Mouse (Mus musculus) stomach, embryonic 16.5 days (tissue): Measurements from ENCODE around the gene Cyp46a1. TPM values are rescaled to one million over a fixed set of nuclear protein-coding genes. Genes with fewer than 3 reads are reported as not detected.

Experiments used
- ATAC-seq: fragments of 200-750 bp; cut with Nextera tagmentation; 2 replicates; pipeline ENCODE4 v1.8.0; 2017; ENCODE audit warnings: moderate number of reproducible peaks, moderate TSS enrichment; ENCODE audit not compliant: insufficient read depth, low FRiP score
- H3K27ac ChIP-seq: fragments of 300-500 bp; sonication (generic); 2 replicates; pipeline ENCODE4 v1.5.1; 2014; ENCODE audit warnings: low read length
- H3K27me3 ChIP-seq: fragments of 300-500 bp; sonication (generic); 2 replicates; pipeline ENCODE4 v1.6.1; 2014; ENCODE audit warnings: low read length, control low read depth, mixed read lengths; ENCODE audit not compliant: control insufficient read depth, insufficient read depth
- H3K36me3 ChIP-seq: fragments of 300-500 bp; sonication (generic); 2 replicates; pipeline ENCODE4 v1.6.1; 2014; ENCODE audit warnings: low read length; ENCODE audit not compliant: control insufficient read depth, insufficient read depth
- H3K4me1 ChIP-seq: fragments of 300-500 bp; sonication (generic); 2 replicates; pipeline ENCODE4 v1.6.1; 2014; ENCODE audit warnings: low read length, control low read depth, mixed read lengths; ENCODE audit not compliant: control insufficient read depth, insufficient read depth
- H3K4me2 ChIP-seq: fragments of 300-500 bp; sonication (generic); 2 replicates; pipeline ENCODE4 v1.6.1; 2014; ENCODE audit warnings: low read depth, low read length, mixed read lengths
- H3K4me3 ChIP-seq: fragments of 300-500 bp; sonication (generic); replicated peaks from 2 replicates; pipeline ENCODE4 v1.5.1; 2014; ENCODE audit warnings: mild to moderate bottlenecking, low read length
- H3K9ac ChIP-seq: fragments of 300-500 bp; sonication (generic); 2 replicates; pipeline ENCODE4 v1.6.1; 2014; ENCODE audit warnings: low read length
- H3K9me3 ChIP-seq: fragments of 300-500 bp; sonication (generic); replicated peaks from 2 replicates; pipeline ENCODE4 v1.6.1; 2016; ENCODE audit warnings: low read length, control low read depth; ENCODE audit not compliant: control insufficient read depth
- WGBS: fragments of 180-500 bp; shearing (Covaris S2); extraction: QIAGEN DNeasy Blood & Tissue Kit; methylation state at CpG from one replicate; pipeline ENCODE4 v1.1.7; 2014; 5-methylcytosine and 5-hydroxymethylcytosine counted together
- polyA plus RNA-seq: library from polyadenylated mRNA; unstranded; fragments of >200 nt; fragmentation: Nextera tagmentation; extraction: Ambion mirVana; gene quantifications from 2 replicates; pipeline ENCODE4 v1.2.1, GENCODE M21; 2015

Cyp46a1 gene
- 6.8 and 8.5 TPM in 2 replicates for polyA plus RNA-seq

DNA sequence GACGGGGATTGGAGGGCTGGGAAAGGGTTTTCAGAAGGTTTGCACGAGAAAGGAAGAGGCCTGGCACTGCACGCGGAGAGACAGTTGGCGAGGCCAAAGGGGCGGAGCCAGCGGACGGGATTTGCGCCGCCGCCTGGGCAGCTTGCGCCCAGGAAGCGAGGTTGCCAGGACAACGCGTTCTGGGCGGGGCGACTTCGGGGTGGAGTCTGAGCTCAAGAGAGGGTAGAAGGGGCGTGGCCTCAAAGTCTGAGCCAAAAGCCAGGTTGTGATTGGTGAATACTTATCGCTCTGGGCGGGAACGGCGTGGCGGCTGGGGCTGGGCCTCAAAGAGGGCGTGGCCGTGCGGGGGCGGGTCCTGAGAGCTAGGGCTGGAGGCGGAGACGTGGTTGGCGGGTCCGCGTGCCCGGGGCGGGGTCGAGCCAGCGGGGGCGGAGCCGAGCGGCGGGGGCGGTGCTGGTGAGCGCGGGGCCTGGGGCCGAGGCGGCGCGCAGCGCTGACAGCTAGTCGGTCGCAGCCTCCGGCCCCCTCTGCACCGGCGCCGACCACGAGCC lies at the start of gene Cyp46a1:
Cyp46a1 (plus strand) TSS at position 487 of the 551 bp plus-strand sequence.
- Histone ChIP-seq H3K9ac (peak within 1 kb of the TSS; percentile 72), H3K4me2 (peak within 1 kb of the TSS; percentile 99), H3K36me3 (no peaks in the 10 kb centered on the region), H3K4me3 (peak within 1 kb of the TSS; percentile 69), H3K27ac (peak within 1 kb of the TSS; percentile 80), H3K4me1 (peaks cover 12% of the 10 kb centered on the region), H3K27me3 (peaks cover 16% of the 10 kb centered on the region), H3K9me3 (no peaks in the 10 kb centered on the region)
- peak; percentile 97 for ATAC-seq
- under 1% methylated on average over 52 of the region's 56 CpGs for WGBS

DNA sequence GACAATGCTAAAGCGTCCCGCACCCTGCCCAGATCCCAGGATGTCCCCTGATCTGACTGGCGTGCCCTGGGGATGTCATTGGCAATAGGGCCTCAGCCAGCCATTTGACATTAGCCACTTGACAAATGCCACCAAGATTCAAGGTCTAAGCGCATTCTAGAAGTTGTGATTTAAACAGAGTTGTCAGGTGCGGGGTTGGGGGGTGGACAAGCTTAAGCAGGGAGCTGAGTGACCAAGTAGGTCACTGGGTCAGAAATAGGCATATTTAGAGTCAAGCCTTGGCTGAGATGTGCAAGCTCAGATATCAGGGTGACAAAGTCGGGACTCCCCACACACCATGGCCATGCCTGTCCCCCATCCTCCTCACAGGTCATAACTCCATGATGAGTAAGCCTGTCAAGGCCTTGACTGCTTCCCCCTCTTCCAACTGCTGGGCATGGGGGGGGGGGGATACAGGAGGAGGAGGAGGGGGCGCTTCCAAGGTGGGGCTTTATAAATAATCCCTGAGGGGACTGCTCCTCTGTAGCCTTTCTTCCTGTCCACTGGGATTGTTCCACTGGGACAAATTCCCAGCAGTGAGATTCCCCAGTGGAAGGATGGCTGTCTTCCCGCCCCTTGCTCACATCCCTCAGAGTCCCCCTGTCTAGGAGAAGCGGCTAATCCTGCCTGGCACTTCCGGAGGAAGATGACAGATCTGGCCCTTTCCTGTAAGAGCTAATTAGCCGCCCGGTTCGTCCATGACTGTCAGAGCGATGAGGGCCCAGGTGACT lies 49.5 kb upstream of the Cyp46a1 start:
- Histone ChIP-seq H3K4me2 (no peak overlapping the region), H3K36me3 (no peaks in the 10 kb centered on the region), H3K4me3 (no peak overlapping the region), H3K27ac (peak overlapping the region; percentile 40; the same call in 1 of the 2 replicates), H3K9me3 (no peaks in the 10 kb centered on the region), H3K4me1 (peaks cover 12% of the 10 kb centered on the region; the same call in 1 of the 2 replicates), H3K9ac (no peak overlapping the region), H3K27me3 (no peaks in the 10 kb centered on the region)
- 42% methylated on average over 14 of the region's 14 CpGs for WGBS
- ATAC-seq, result peak; percentile 2; the same call in 1 of the 2 replicates

DNA sequence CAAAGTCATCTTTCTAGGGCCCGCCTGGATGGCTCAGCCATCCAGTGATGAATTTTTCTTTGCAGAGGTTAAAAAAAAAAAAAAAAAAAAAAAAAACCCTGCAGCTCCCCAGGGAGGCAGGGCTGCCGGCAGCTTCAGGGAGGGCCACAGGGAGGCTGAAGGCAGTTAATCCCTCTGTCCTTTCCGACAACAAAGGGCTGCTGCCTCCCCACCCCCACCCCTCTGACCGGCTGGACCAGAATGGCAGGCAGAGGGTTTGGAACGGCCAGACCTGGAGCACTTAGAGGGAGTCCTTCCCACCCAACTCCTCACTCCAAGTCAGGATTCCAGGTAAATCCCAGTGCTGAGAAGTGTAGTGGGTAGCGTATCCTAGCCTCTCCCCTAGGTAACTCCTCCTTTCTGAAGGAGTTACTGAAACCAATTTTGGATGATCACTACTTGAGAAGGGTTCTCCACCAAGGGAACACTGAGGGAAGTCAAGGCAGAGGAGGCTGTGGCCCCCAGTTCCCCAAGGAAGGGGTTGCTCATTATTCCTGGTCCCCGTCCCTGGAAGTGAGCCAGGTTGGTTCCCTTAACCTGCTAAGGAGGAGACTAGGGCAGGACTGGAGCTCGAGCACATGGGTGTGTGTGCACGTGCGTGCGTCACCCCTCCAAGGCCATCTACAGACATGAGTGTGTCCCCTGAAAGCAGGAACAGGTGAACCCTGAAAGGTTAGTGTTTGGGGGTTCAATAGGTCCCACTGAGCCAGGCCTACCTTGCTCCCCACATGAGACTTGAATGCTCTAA lies 48.8 kb upstream of the Cyp46a1 start:
- H3K27me3 ChIP-seq, result no peaks in the 10 kb centered on the region
- H3K4me1 ChIP-seq, result peaks cover 12% of the 10 kb centered on the region; the same call in 1 of the 2 replicates
- H3K9me3 ChIP-seq, result no peaks in the 10 kb centered on the region
- H3K4me3 ChIP-seq, result no peak overlapping the region
- ATAC-seq, result peak; percentile 64; the same call in 1 of the 2 replicates
- H3K4me2 ChIP-seq, result no peak overlapping the region
- peak overlapping the region; percentile 40; the same call in 1 of the 2 replicates for H3K27ac ChIP-seq
- 41% methylated on average over 11 of the region's 11 CpGs for WGBS
- no peak overlapping the region for H3K9ac ChIP-seq
- no peaks in the 10 kb centered on the region for H3K36me3 ChIP-seq

DNA sequence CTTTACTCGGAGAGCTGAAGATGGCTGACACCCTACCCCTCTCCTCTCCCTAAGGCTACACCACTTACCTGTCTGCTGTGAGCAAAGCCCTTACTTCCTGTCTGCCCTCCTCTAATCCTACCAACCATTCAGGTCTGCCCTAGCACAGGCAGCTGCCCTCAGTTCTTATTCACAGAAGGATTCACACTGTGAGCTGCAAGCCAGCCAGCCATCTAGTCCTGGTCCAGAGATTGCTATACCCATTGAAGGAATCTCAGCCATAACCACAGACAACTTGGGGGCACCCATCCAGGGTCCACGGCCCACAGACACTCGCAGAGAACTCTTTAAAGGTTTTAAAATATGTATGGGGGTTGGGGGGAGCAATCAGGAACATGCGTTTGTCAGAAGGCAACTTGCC lies 47.8 kb upstream of the Cyp46a1 start:
- no peak for ATAC-seq
- 75% methylated on average over 4 of the region's 4 CpGs for WGBS
- Histone ChIP-seq H3K27ac (no peak overlapping the region), H3K9ac (no peak overlapping the region), H3K9me3 (no peaks in the 10 kb centered on the region), H3K4me3 (no peak overlapping the region), H3K36me3 (no peaks in the 10 kb centered on the region), H3K4me2 (no peak overlapping the region), H3K27me3 (no peaks in the 10 kb centered on the region), H3K4me1 (peaks cover 12% of the 10 kb centered on the region; the same call in 1 of the 2 replicates)

DNA sequence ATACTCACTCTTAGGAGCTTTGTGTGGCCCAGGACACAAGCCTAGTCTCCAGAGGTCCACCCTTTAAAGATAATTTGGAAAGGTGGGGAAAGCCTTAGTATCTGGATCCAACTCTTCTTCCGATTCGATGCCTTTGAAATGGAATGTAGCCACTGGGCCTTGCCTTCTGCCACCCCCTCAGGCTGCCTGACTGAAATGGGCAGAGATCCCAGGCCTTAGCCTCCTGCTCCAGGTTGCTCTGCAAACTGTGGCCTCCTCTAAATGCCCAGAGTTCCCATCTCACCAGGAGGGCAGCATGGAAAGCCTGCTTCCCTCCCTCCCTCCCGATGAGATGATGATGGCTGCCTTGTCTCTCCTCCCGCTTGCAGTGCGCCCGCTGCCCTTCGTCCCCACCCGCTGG lies 47.2 kb upstream of the Cyp46a1 start:
- no peak for ATAC-seq
- H3K27ac ChIP-seq, result no peak overlapping the region
- peaks cover 12% of the 10 kb centered on the region; the same call in 1 of the 2 replicates for H3K4me1 ChIP-seq
- H3K9me3 ChIP-seq, result no peaks in the 10 kb centered on the region
- H3K9ac ChIP-seq, result no peak overlapping the region
- no peaks in the 10 kb centered on the region for H3K36me3 ChIP-seq
- no peak overlapping the region for H3K4me2 ChIP-seq
- 98% methylated on average over 8 of the region's 8 CpGs for WGBS
- no peaks in the 10 kb centered on the region for H3K27me3 ChIP-seq
- H3K4me3 ChIP-seq, result no peak overlapping the region

DNA sequence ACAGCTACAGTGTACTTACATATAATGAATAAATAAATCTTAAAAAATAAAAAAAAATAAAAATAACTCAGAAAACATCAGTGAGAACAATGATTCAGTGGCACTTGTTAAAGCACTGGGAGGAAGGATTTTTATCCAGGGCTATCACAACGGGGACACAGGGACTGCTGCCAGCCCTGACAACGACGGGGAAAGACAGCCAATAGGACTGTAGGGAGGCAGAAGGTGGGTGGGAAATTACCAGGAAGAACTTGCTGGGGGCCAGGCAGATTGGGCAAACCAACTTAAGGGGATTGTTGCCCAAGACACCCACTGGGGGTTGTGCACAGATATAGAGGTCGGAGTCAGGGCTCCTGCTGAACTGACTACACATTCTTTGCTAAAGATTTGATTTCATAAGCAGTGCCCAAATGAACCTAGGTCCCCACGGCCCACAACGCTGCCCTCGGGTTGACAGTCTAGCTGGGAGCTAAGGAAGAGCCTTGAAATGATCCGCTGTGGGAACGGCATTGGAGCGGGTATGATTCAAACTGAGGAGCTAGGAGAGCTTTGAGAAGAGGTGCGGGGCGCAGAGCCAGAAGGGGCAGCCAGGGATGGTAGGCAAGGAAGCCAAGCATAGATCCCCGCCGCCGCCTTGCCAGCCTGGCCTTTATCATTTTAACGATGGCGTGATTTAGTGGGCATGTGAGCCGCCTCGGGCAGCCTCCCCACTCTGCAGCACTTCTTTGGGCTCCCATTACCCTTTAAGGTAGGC lies 45.9 kb upstream of the Cyp46a1 start:
- no peaks in the 10 kb centered on the region for H3K36me3 ChIP-seq
- peaks cover 15% of the 10 kb centered on the region; the same call in 1 of the 2 replicates for H3K4me1 ChIP-seq
- no peak overlapping the region for H3K4me3 ChIP-seq
- H3K9ac ChIP-seq, result no peak overlapping the region
- WGBS, result 81% methylated on average over 19 of the region's 19 CpGs
- no peak overlapping the region for H3K4me2 ChIP-seq
- ATAC-seq, result no peak
- no peak overlapping the region for H3K27ac ChIP-seq
- H3K27me3 ChIP-seq, result no peaks in the 10 kb centered on the region
- no peaks in the 10 kb centered on the region for H3K9me3 ChIP-seq

DNA sequence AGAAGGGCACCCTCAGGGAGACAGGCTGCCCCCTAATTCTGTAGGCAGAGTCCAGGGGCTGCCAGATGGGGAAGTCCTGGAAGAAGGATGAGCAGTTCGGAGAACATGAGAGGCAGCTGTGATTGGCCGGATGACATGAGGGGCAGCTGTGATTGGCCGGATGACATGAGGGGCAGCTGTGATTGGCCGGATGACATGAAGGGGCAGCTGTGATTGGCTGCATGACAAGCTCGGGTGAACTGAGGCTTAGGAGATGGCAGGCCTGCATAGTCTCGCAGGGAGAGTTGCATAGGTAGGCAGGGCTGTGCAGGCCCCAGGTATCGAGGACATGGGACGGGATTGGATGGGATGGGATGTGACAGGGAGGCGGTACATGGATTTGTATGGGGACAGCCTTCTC lies 41.8 kb upstream of the Cyp46a1 start:
- WGBS, result 18% methylated on average over 9 of the region's 9 CpGs
- no peaks in the 10 kb centered on the region for H3K9me3 ChIP-seq
- H3K4me2 ChIP-seq, result no peak overlapping the region
- H3K27me3 ChIP-seq, result no peaks in the 10 kb centered on the region
- no peak overlapping the region for H3K27ac ChIP-seq
- no peak overlapping the region for H3K4me3 ChIP-seq
- ATAC-seq, result peak; percentile 38; the same call in 1 of the 2 replicates
- 0 out of 2 replicates have a peak, but pooled peaks cover 3% of the 10 kb centered on the region for H3K4me1 ChIP-seq
- H3K36me3 ChIP-seq, result no peaks in the 10 kb centered on the region
- no peak overlapping the region for H3K9ac ChIP-seq

DNA sequence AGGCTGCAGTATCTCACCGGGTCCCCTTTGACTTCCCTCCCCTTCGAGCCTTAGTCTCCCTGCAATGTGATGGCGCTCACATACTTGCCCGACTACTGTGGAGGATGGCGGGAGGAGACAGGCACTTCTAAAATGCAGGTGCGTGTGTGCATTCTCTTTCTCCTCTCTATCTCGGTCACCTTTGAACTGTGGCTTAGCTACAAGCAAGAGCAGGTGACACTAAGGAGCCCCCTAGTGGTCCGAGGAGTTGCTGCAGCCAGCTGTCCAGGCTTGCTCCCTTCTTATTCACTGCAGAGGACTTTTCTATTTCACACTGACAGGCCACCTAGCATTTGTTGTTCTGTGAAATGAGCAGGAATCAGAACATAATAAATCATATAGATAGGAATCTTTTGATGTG lies 41.2 kb upstream of the Cyp46a1 start:
- Histone ChIP-seq H3K4me1 (0 out of 2 replicates have a peak, but pooled peaks cover 3% of the 10 kb centered on the region), H3K4me2 (peak overlapping the region; percentile 14; the same call in 1 of the 2 replicates), H3K36me3 (no peaks in the 10 kb centered on the region), H3K27me3 (no peaks in the 10 kb centered on the region), H3K9ac (no peak overlapping the region), H3K9me3 (no peaks in the 10 kb centered on the region), H3K4me3 (no peak overlapping the region), H3K27ac (no peak overlapping the region)
- WGBS, result 3% methylated on average over 8 of the region's 8 CpGs
- peak; percentile 73; the same call in 1 of the 2 replicates for ATAC-seq
